Mouse (Mus musculus) brain, embryonic 18.5 days (tissue): ENCODE data around the gene Adat3.
A peak's percentile ranks its signal among the peaks of the same experiment; 100 is the strongest.

Experiments used
- DNase-seq: peaks from one replicate; pipeline ENCODE4 v3.0.0-alpha.2; 2012; ENCODE audit warnings: low read depth, low spot score

The Adat3 gene

GRCm38 (mm10) chr10:80602698-80603325, at the start of gene Adat3, which contains the start of gene Scamp4:
TSS of gene Adat3 (plus strand) at chr10:80602880.
TSS of gene Scamp4 (plus strand) at chr10:80602872.
- DNase-seq: peak; percentile 93

- no peak for DNase-seq
These were observed 49.1 kb upstream of the Adat3 start for GRCm38 (mm10) chr10:80553575-80553974.

DNA sequence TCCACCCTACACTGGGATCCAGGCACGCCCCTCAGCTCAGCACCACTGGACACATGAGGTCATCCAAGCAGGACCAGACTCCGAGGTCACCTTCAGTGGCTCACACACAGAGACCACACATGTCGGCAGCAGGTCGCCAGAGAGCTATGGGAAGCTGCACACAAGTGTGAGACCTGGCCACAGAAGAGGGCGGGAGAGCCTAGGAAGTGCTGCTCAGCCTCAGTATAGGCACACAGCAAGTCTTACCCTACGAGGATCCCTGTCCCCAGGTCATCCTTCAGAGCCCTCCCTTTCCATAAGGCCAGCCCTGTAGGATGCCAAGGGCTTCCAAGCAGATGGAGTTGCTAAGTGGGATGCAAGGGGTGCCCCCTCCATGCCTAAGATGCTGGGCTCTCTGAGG, 48.7 kb upstream of the Adat3 start:
- DNase-seq: no peak

- DNase-seq: no peak
These were observed 45.2 kb upstream of the Adat3 start for GRCm38 (mm10) chr10:80557346-80557965.

DNA sequence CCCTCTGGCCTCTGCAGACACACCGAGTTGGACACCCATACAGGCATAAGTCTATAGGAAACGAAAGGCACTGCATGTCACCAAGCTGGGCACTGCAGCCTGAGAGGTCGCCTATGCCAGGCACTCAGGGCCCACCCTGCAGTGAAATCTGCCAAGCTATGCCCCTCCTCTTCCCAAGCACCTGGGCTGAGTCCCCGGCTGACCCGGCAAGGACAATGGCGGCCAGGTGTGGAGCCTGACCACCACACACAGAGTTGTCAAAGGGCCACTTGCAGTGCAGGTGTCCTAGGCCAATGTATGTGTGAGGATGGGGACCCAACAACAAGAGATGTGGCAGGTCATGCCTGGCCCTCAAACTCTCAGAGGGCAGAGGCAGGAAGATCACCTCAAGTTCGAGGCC, 43.2 kb upstream of the Adat3 start:
- DNase-seq: no peak

DNA sequence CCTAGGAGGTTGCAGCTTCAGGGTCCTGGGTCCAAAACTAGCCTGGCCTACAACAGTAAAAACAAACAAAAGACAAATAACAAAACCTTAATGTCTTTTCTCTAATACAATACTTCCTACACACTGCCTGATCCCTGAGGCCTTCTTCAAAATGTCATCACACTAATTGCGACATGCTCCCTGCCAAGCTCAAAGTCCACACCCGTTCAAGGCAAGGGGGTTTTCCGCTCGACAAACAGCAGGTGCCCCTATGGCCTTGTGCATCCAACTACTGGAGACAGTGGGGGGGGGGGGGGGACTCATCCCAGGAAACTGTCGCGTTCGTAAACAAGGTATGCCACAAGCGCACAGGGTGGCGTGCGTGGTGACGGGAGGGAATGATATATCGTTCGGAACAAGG, 42.1 kb upstream of the Adat3 start:
- no peak for DNase-seq

GRCm38 (mm10) chr10:80561116-80561944, 41.4 kb upstream of the Adat3 start, which contains the start of gene Rexo1:
TSS of gene Rexo1 (minus strand) at chr10:80561560.
- DNase-seq: peak; percentile 91

- DNase-seq: peak; percentile 36
These were observed 36.1 kb upstream of the Adat3 start for GRCm38 (mm10) chr10:80566375-80567092.

- DNase-seq: no peak
These were observed 33.8 kb upstream of the Adat3 start for GRCm38 (mm10) chr10:80568876-80569275.

DNA sequence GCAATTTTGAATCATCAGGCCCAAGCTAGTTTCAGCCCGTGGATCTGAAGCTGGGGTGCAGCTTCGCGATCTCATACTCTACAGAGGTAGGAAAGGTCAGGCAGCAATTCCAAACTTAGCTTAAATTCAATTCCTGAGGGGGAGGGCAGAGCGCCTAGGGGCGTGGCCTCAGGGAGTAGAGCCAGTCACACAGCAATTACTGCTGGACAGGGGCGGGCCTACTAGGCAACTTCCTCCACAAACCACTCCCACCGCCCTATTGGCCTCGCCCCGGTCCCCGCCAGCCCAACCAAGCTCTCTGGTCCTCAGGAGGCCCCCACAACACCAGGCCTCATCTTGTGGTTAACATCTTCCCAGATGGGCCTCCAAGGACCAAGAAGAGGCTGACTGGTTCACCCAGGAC, 33.0 kb upstream of the Adat3 start:
- no peak for DNase-seq

DNA sequence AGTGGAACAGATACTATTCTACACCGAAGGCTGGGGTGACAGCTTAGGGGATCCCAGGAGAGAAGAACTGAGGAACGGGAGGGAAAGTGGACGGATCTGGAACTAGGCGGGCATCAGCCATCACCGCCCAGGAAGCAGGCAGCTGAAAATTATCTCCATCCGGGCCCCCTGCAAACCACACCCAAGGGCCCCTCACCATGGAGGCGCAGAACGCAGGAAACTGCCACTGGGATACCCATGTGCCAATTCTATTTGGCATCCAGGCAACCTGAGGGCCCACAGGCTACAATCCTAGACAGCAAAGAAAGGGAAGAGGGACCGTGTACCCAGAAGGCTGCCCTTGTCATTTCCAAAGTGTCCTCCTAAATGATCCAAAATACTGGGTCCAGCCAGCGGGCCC, 32.3 kb upstream of the Adat3 start:
- DNase-seq: no peak

- no peak for DNase-seq
These were observed 31.5 kb upstream of the Adat3 start for GRCm38 (mm10) chr10:80570871-80571836.

DNA sequence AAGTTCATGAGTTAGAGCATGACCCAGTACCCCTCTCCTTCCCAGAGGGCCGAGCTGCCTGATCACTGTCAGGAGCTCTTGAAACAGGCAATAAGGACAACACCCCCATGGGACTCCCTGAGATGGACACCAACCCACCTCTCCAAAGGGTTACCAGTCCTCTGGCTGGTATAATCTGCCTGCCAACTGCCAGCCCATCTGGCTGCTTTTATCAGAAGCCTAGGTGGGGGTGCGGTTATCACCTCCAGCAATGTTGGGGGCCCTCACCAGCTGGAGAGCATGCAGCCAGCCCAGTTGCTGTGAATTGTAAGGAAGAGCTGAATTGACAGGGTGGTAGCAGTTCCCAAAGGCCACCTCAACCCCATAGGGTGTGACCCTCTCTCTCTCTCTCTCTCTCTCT, 30.2 kb upstream of the Adat3 start:
- DNase-seq: no peak

- no peak for DNase-seq
These were observed 28.7 kb upstream of the Adat3 start for GRCm38 (mm10) chr10:80573944-80574343.

GRCm38 (mm10) chr10:80574896-80575295, 27.8 kb upstream of the Adat3 start:
- no peak for DNase-seq

DNA sequence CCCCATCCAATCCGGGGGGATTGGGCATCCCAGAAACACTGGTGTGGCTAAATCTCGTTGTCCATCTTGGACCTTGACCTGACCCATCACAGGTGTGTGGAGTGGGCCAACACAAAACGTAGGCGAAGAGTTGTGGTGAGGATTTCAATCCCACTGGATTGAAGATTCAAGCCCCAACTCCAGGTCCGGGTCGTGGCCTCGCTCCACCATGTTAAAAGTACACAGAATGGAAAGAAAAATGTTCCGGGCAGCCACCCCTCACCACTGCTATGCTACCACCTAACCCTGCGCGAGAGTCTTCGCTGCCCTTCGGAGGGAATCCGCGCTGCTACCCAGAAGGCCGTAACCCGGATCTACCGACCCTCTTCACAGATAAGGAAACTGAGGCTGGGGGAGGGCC, 26.8 kb upstream of the Adat3 start:
- no peak for DNase-seq

DNA sequence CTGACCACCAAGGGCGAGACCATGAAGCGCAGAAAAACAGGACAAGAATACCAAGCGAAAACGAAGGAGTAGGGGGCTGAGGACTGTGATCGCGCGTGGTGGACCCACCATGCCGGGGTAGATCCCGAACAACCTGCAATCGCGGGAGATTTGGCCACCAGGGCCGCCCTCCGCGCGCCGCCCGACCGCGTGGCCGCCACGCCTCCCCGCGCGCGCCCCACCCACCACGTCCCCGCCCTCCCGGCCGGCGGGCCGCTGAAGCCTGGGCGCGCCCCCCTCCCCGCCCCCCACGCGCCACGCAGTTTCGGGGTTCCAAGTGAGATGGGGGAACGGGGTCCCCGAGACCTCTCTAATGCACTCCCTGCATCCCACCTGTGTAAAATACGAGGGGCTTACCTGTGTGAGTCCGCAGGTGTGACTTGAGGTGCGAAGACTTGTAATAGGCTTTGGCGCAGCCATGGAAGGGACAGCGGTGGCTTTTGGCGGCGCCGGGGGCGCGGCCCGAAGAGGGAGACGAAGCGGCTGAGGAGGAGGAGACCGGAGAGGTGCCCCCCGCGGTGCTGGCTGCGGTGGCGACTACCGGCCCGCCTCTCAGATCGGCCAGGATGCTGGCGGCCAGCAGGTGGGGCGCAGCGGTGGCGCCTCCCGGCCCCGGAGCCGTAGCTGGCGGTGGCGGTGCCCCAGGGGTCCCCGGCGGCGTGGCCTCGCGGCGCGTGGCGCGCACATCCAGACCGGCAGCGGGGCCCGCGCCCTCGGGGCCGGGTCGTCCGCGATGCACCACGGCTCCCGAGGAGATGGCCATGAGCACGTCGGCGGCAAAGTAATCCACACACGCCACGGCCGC, 26.1 kb upstream of the Adat3 start:
- DNase-seq: no peak

DNA sequence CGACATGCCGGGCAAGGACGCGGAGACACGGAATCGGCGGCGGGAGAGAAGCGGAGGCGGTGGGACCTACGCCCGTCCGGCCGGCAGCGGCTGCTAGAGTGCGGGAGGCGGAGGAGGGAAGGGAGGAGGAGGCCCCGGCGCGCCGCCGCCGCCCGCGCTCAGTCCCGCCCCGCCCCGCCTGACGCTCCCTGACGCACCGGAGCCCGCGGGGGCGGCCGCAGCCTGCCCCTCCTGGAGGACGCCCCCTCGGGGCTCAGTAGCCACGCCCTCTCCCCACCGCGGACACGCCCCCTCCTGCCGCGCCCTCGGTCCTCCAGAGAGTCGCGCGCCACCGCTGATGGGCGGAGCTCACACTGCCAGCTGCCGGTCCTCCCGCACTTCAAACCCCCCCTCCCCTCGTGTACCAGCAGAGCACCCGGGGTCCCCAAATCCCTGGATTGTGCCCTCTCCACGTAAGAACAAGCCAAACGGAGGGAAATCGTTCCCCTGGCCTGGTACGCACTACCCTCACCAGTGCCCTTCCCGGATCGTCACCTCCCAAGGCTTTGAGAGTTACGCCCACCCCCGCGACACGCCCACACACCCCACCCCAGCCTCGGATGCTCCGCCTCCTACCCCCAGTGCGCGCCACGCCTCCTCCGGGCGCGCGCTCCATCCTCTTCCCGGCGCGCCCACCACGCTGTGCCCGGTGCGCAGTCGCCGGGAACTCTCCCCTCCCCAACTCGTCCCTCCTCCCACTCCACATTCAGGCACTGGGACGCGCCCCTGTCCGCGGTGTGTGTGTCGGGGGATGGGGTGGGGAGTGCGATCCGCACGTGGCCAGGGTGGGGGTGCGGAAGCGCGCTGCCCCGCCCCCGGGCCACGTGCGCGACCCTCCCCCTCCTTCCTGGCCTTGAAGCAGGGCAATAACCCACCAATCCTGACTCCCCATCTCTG, 25.2 kb upstream of the Adat3 start, which contains the start of gene Klf16:
Gene Klf16, minus strand, starts transcription at position 127 of the 936 bp plus-strand sequence.
- DNase-seq: peak; percentile 87
